Mouse (Mus musculus): ENCODE measurements around the gene Ugt1a8. TPM values are rescaled to one million over a fixed set of nuclear protein-coding genes. Genes with fewer than 3 reads are reported as not detected.
"Not testable (repeated sequence)": the region's sequence is repeated elsewhere in the genome, so short reads cannot be mapped to it uniquely, and the experiment has no call there.

The Ugt1a8 gene
- polyA plus RNA-seq, 1 experiment from 2014 or later, result not detected

- H3K9ac ChIP-seq; H3K9me3 ChIP-seq (replicated peaks); H3K4me2 ChIP-seq (replicated peaks); H3K4me1 ChIP-seq; H3K27ac ChIP-seq; H3K27me3 ChIP-seq; ATAC-seq (ENCODE audit: low FRiP score); H3K36me3 ChIP-seq; H3K4me3 ChIP-seq: not testable (repeated sequence)
- WGBS, result no CpG with 5 or more reads among the region's 1 CpGs
These were observed 33.9 kb downstream of the Ugt1a8 start for GRCm38 (mm10) chr1:88121521-88121920.

GRCm38 (mm10) chr1:88125827-88126360 lies 38.3 kb downstream of the Ugt1a8 start:
- not testable (repeated sequence) for H3K9ac ChIP-seq; H3K27me3 ChIP-seq; H3K36me3 ChIP-seq; H3K4me1 ChIP-seq; ATAC-seq (ENCODE audit: low FRiP score); H3K27ac ChIP-seq; H3K4me2 ChIP-seq (replicated peaks); H3K4me3 ChIP-seq; H3K9me3 ChIP-seq (replicated peaks)
- WGBS, result 73% methylated on average over 4 of the region's 4 CpGs

DNA sequence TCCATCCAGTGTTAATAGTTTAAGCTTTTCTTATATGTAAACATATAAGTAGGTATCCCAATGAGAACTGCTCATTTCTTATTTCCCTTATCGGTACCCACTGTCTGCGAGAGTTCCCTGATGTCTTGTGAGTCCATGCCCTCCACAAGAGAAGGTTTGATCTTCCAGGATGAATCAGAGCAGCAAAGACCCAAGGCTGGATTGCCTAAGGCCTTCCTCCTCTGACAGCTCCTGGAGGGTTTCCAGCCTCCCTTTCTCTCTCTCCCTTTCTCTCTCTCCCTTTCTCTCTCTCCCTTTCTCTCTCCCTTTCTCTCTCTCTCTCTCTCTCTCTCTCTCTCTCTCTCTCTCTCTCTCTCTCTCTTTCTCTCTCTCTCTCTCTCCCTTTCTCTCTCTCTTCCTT lies 41.5 kb downstream of the Ugt1a8 start:
- not testable (repeated sequence) for H3K4me3 ChIP-seq; H3K36me3 ChIP-seq; ATAC-seq (ENCODE audit: low FRiP score); H3K4me2 ChIP-seq (replicated peaks); H3K4me1 ChIP-seq; H3K27me3 ChIP-seq; H3K9me3 ChIP-seq (replicated peaks); H3K9ac ChIP-seq; H3K27ac ChIP-seq
- 95% methylated on average over 2 of the region's 2 CpGs for WGBS

GRCm38 (mm10) chr1:88130223-88130622 lies 42.6 kb downstream of the Ugt1a8 start:
- H3K36me3 ChIP-seq; H3K27me3 ChIP-seq; H3K4me3 ChIP-seq; H3K4me2 ChIP-seq (replicated peaks); H3K9ac ChIP-seq; H3K27ac ChIP-seq; ATAC-seq (ENCODE audit: low FRiP score); H3K4me1 ChIP-seq; H3K9me3 ChIP-seq (replicated peaks): not testable (repeated sequence)
- 96% methylated on average over 1 of the region's 1 CpGs for WGBS

GRCm38 (mm10) chr1:88133908-88134456 lies 46.4 kb downstream of the Ugt1a8 start:
- H3K36me3 ChIP-seq, result no peaks in the 10 kb centered on the region
- WGBS, result 59% methylated on average over 3 of the region's 3 CpGs
- no peak overlapping the region for H3K27ac ChIP-seq
- no peak overlapping the region for H3K4me2 ChIP-seq (replicated peaks)
- peaks cover 5% of the 10 kb centered on the region for H3K4me1 ChIP-seq
- no peaks in the 10 kb centered on the region for H3K27me3 ChIP-seq
- H3K9me3 ChIP-seq (replicated peaks), result no peaks in the 10 kb centered on the region
- no peak for ATAC-seq (ENCODE audit: low FRiP score)
- H3K9ac ChIP-seq, result no peak overlapping the region
- H3K4me3 ChIP-seq, result no peak overlapping the region

DNA sequence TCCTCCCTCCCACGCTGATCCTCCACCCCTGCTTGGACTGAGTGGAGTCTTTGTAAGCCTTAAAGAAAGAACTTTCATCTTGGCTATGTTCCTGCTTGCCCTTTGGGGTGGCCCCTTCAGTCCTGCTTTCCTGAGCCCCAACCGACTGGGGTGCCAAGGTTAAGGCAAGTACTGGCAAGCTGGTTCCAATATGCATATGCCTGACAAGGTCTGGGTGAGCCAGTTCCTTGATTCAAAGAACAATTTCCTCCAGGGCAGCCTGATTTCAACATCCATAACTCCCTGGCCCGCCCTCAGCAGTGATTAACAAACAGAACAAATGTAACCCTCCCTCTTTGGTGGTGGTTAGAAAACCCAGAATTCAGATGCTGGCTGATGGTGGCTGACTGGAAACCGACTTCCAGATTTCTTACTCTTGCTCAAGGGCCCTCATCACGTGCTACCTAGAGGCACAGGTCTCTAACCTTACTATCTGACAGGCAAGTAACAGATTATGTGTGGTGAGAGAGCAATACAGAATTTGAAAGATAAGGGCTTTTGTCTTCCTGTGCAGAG lies 46.9 kb downstream of the Ugt1a8 start, which contains the start of gene Ugt1a6a:
Ugt1a6a (plus strand) TSS at position 353 of the 555 bp plus-strand sequence.
- H3K4me3 ChIP-seq; H3K9me3 ChIP-seq (replicated peaks); H3K4me2 ChIP-seq (replicated peaks); H3K9ac ChIP-seq; H3K36me3 ChIP-seq; H3K4me1 ChIP-seq; ATAC-seq (ENCODE audit: low FRiP score); H3K27me3 ChIP-seq; H3K27ac ChIP-seq: not testable (repeated sequence)
- WGBS, result 47% methylated on average over 5 of the region's 5 CpGs

- H3K4me2 ChIP-seq (replicated peaks); H3K4me3 ChIP-seq; H3K27me3 ChIP-seq; ATAC-seq (ENCODE audit: low FRiP score); H3K4me1 ChIP-seq; H3K27ac ChIP-seq; H3K9ac ChIP-seq; H3K9me3 ChIP-seq (replicated peaks); H3K36me3 ChIP-seq: not testable (repeated sequence)
- WGBS, result 90% methylated on average over 6 of the region's 6 CpGs
These were observed 47.8 kb downstream of the Ugt1a8 start for GRCm38 (mm10) chr1:88135229-88135904.

- Histone ChIP-seq H3K36me3 (no peaks in the 10 kb centered on the region), H3K9me3 (replicated peaks) (no peaks in the 10 kb centered on the region), H3K9ac (no peak overlapping the region), H3K27ac (no peak overlapping the region), H3K4me2 (replicated peaks) (no peak overlapping the region), H3K4me3 (no peak overlapping the region), H3K4me1 (peaks cover 5% of the 10 kb centered on the region), H3K27me3 (no peaks in the 10 kb centered on the region)
- no peak for ATAC-seq (ENCODE audit: low FRiP score)
- 70% methylated on average over 2 of the region's 2 CpGs for WGBS
These were observed 49.0 kb downstream of the Ugt1a8 start for GRCm38 (mm10) chr1:88136646-88137045.

DNA sequence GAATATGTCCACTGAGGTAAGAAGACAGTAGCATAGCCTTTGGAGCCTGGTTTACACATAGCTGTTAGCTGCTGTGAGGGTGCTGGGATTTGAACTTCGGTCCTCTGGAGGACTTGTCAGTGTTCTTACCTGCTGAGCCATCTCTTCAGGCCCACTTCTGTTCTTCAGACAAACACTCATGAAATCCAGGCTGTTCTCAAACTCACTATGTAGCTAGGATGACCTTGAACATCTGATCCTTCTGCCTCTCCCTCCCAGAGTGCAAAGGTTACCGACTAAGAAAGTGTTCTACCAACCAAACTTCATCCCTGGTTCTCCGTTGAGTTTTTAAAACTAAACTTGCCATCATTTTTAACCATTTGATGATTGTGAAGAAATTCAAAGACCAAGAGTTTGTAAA lies 49.7 kb downstream of the Ugt1a8 start:
- ATAC-seq (ENCODE audit: low FRiP score), result no peak
- H3K4me2 ChIP-seq (replicated peaks), result no peak overlapping the region
- H3K36me3 ChIP-seq, result no peaks in the 10 kb centered on the region
- no peaks in the 10 kb centered on the region for H3K27me3 ChIP-seq
- H3K9ac ChIP-seq, result no peak overlapping the region
- peaks cover 5% of the 10 kb centered on the region for H3K4me1 ChIP-seq
- no peak overlapping the region for H3K27ac ChIP-seq
- 79% methylated on average over 3 of the region's 3 CpGs for WGBS
- H3K4me3 ChIP-seq, result no peak overlapping the region
- no peaks in the 10 kb centered on the region for H3K9me3 ChIP-seq (replicated peaks)

DNA sequence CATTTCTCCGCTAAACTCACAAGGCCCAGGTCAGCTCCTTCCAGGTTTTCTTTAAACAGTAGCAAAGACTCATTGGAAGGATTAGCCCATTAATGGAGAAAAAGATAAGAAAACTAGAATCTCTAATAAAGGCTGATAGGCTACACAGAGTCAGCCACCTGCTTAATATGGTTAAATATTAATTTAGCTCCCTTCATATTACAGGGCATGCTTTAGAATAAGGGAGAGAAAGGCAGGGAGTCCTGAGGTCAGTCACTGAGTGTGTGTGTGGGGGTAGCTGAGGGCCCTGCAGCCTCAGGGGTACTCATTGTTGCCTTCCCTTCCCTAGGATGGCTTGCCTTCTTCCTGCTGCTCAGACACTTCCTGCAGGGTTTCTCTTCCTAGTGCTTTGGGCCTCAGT lies 50.5 kb downstream of the Ugt1a8 start:
- H3K27ac ChIP-seq, result no peak overlapping the region
- H3K9ac ChIP-seq, result no peak overlapping the region
- no peak for ATAC-seq (ENCODE audit: low FRiP score)
- peaks cover 5% of the 10 kb centered on the region for H3K4me1 ChIP-seq
- no peak overlapping the region for H3K4me2 ChIP-seq (replicated peaks)
- no peaks in the 10 kb centered on the region for H3K27me3 ChIP-seq
- 100% methylated on average over 1 of the region's 1 CpGs for WGBS
- H3K36me3 ChIP-seq, result no peaks in the 10 kb centered on the region
- H3K9me3 ChIP-seq (replicated peaks), result no peaks in the 10 kb centered on the region
- no peak overlapping the region for H3K4me3 ChIP-seq

GRCm38 (mm10) chr1:88140492-88140891 lies 52.9 kb downstream of the Ugt1a8 start:
- not testable (repeated sequence) for ATAC-seq (ENCODE audit: low FRiP score); H3K9me3 ChIP-seq (replicated peaks)

DNA sequence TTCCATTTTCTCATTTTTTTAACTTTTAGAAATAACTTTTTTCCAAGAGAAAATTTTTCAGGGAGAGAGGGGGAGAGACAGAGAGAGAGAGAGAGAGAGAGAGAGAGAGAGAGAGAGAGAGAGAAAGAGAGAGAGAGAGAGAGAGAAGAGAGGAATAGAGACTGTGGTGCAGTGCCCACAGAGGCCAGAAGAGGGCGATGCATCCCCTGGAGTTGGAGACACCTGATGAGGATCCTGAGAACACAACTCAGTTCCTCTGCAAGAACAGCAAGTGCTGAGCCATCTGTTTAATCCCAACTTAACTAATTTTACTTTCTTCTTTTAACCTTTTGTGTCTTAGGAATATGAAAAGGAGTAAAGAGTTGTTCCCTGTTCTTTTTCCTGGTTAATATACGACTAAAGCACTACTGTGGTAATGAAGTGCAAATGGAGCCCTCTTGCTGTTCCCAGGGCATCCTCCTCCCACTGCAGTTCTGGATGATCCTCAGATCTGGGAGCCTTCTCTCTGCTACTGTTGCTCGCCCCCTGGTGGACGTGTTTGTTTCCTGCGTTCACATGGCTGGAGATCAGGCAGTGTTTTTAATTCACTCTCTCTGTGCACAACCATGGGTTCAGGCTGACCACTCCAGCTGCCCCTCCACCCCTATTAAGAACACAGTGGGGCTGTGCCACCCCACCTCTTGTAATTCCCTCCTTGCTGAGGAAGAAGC lies 56.5 kb downstream of the Ugt1a8 start:
- not testable (repeated sequence) for H3K4me1 ChIP-seq; H3K9me3 ChIP-seq (replicated peaks); H3K9ac ChIP-seq; H3K4me3 ChIP-seq; H3K36me3 ChIP-seq; ATAC-seq (ENCODE audit: low FRiP score); H3K27ac ChIP-seq; H3K4me2 ChIP-seq (replicated peaks); H3K27me3 ChIP-seq
- WGBS, result 1% methylated on average over 5 of the region's 5 CpGs

More at GRCm38 (mm10) chr1:88140492-88140891, 52.9 kb downstream of the Ugt1a8 start:
- H3K4me2 ChIP-seq (replicated peaks); H3K27ac ChIP-seq; H3K4me3 ChIP-seq; H3K9ac ChIP-seq; H3K4me1 ChIP-seq; H3K36me3 ChIP-seq; H3K27me3 ChIP-seq: not testable (repeated sequence)
- 44% methylated on average over 1 of the region's 1 CpGs for WGBS

Measured in hindbrain, embryonic 12.5 days (tissue).